Mouse (Mus musculus): Measurements from ENCODE around the gene Gfod2. TPM values are rescaled to one million over a fixed set of nuclear protein-coding genes. Genes with fewer than 3 reads are reported as not detected.

Gfod2 gene
- polyA plus RNA-seq, 1 experiment from 2014 or later, result 75.4 TPM

DNA sequence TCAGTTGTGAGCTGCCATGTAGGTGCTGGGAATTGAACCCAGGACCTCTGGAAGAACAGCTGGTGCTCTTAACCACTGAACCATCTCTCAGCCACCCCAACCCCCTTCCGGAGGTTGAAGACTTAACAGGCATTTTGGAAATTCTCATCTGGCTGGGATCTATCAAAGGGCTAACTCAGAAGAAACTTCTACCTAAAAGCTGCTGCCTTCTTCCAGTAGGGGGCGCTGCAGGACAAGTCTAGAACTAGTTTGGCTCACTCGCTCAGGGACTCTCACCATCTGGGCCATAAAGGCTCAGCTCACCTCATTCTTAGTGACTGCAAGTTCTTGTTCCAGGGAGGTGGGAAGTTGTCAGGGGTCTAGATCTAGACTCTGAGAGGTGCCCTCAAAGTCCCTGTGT lies 44.3 kb downstream of the Gfod2 start:
- ATAC-seq (ENCODE audit: low FRiP score, low TSS enrichment) (peak; percentile 25; the same call in 1 of the 2 replicates), DNase-seq (peak; percentile 92)
- H3K4me2 ChIP-seq (ENCODE audit: low read length), result no peak overlapping the region
- no peak overlapping the region for H3K4me3 ChIP-seq (replicated peaks; ENCODE audit: low read depth, low read length)
- H3K9ac ChIP-seq (replicated peaks; ENCODE audit: low read length), result no peak overlapping the region
- WGBS, result 7% methylated on average over 3 of the region's 3 CpGs
- no peaks in the 10 kb centered on the region for H3K9me3 ChIP-seq (ENCODE audit: control insufficient read depth, low read length)
- H3K36me3 ChIP-seq (ENCODE audit: control insufficient read depth, insufficient read depth, low read length), result peaks cover 16% of the 10 kb centered on the region
- no peak overlapping the region for H3K27ac ChIP-seq (replicated peaks; ENCODE audit: low read depth, low read length)
- H3K4me1 ChIP-seq (ENCODE audit: control insufficient read depth, insufficient read depth, low read length), result no peaks in the 10 kb centered on the region
- no peaks in the 10 kb centered on the region for H3K27me3 ChIP-seq (ENCODE audit: control insufficient read depth, insufficient read depth, low read length)

GRCm38 (mm10) chr8:105712286-105712685 lies 46.2 kb downstream of the Gfod2 start:
- WGBS, result 87% methylated on average over 3 of the region's 3 CpGs

GRCm38 (mm10) chr8:105709317-105709716 lies 49.1 kb downstream of the Gfod2 start:
- ATAC-seq (ENCODE audit: low FRiP score, low TSS enrichment), result no peak
- no peak overlapping the region for H3K9ac ChIP-seq (replicated peaks; ENCODE audit: low read length)
- no peak overlapping the region for H3K4me2 ChIP-seq (ENCODE audit: low read length)
- 78% methylated on average over 14 of the region's 14 CpGs for WGBS
- H3K36me3 ChIP-seq (ENCODE audit: control insufficient read depth, insufficient read depth, low read length), result peaks cover 1% of the 10 kb centered on the region; the same call in 1 of the 2 replicates
- peaks cover 12% of the 10 kb centered on the region; the same call in 1 of the 2 replicates for H3K4me1 ChIP-seq (ENCODE audit: control insufficient read depth, insufficient read depth, low read length)
- no peaks in the 10 kb centered on the region for H3K9me3 ChIP-seq (ENCODE audit: control insufficient read depth, low read length)
- no peak for DNase-seq
- H3K27me3 ChIP-seq (ENCODE audit: control insufficient read depth, insufficient read depth, low read length), result no peaks in the 10 kb centered on the region
- no peak overlapping the region for H3K4me3 ChIP-seq (replicated peaks; ENCODE audit: low read depth, low read length)
- no peak overlapping the region for H3K27ac ChIP-seq (replicated peaks; ENCODE audit: low read depth, low read length)

More at GRCm38 (mm10) chr8:105712286-105712685, 46.2 kb downstream of the Gfod2 start:
- H3K27ac ChIP-seq (replicated peaks; ENCODE audit: low read depth, low read length), result no peak overlapping the region
- no peak overlapping the region for H3K4me3 ChIP-seq (replicated peaks; ENCODE audit: low read depth, low read length)
- no peak overlapping the region for H3K4me2 ChIP-seq (ENCODE audit: low read length)
- H3K36me3 ChIP-seq (ENCODE audit: control insufficient read depth, insufficient read depth, low read length), result peaks cover 14% of the 10 kb centered on the region
- no peaks in the 10 kb centered on the region for H3K9me3 ChIP-seq (ENCODE audit: control insufficient read depth, low read length)
- no peak overlapping the region for H3K9ac ChIP-seq (replicated peaks; ENCODE audit: low read length)
- no peaks in the 10 kb centered on the region for H3K27me3 ChIP-seq (ENCODE audit: control insufficient read depth, insufficient read depth, low read length)
- no peak for ATAC-seq (ENCODE audit: low FRiP score, low TSS enrichment)
- DNase-seq, result no peak
- peaks cover 10% of the 10 kb centered on the region; the same call in 1 of the 2 replicates for H3K4me1 ChIP-seq (ENCODE audit: control insufficient read depth, insufficient read depth, low read length)

DNA sequence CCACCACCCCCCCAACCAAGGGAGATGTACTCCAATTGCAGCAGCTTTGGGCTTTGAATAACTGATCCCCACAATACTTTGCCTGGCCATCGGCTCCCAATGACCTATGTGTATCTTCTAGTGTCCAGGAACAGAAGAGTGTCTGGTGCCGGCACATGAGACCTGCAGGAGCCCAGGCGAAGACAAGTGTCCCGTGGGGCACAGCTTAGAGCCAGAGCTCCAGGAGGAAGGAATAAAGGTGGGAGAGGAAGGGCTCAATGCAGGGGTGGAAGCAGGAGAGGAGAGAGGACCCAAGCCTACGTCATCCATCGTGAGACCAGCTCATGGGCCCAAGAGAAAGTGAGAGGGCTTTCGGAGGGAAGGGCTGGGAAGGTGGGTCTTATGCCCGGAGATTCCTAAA lies 49.8 kb downstream of the Gfod2 start:
- H3K27ac ChIP-seq (replicated peaks; ENCODE audit: low read depth, low read length), result no peak overlapping the region
- ATAC-seq (ENCODE audit: low FRiP score, low TSS enrichment) (no peak), DNase-seq (no peak)
- H3K4me1 ChIP-seq (ENCODE audit: control insufficient read depth, insufficient read depth, low read length), result peaks cover 12% of the 10 kb centered on the region; the same call in 1 of the 2 replicates
- no peak overlapping the region for H3K9ac ChIP-seq (replicated peaks; ENCODE audit: low read length)
- 92% methylated on average over 8 of the region's 8 CpGs for WGBS
- H3K27me3 ChIP-seq (ENCODE audit: control insufficient read depth, insufficient read depth, low read length), result no peaks in the 10 kb centered on the region
- H3K36me3 ChIP-seq (ENCODE audit: control insufficient read depth, insufficient read depth, low read length), result peaks cover 5% of the 10 kb centered on the region; the same call in 1 of the 2 replicates
- H3K4me2 ChIP-seq (ENCODE audit: low read length), result no peak overlapping the region
- H3K9me3 ChIP-seq (ENCODE audit: control insufficient read depth, low read length), result no peaks in the 10 kb centered on the region
- H3K4me3 ChIP-seq (replicated peaks; ENCODE audit: low read depth, low read length), result no peak overlapping the region

DNA sequence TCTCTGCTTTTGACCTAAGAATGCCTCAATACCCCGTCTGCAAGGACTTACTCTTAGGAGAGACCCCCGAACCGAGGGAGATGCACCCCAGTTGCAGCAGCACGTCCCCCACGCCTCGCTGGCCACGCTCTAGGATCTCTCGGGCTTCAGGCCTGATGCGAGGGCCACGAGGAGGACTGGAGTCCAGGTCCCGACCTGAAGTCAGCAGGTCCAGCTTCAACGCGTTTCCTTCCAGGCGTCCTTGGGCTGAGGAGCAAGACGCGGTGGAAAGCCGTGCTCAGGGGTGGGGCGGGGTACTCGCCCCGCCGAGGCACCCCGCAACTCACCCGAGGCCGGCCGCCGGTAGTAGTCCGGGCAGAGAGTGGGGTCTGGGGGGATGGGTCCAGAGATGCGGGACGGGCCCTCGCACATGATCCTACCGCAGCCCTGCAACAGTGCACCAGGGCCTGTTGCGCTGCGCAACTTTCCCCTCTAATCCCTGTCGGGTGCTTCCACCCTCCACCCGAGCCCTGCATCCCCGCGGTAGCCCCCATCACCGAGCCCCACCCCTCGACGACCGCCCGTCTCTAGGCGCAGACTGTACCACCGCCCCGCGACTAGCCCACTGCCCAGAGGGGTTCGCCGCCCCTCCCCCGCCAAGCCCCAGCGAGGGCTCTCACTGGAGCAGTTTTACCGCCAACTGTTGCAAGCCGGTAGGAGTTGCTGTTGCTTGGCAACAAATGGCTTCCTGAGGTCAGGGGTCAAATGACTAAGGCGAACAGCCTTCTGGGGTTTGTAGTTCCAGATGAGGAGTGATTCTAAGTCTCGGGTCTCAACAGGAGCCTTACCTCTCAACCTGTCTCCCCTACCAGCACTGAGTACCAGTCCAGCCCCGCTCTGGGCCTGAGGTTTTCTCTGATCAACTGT lies 50.7 kb downstream of the Gfod2 start, which contains the start of the genes 4933405L10Rik and Enkd1:
4933405L10Rik (plus strand) TSS at position 158 of the 906 bp plus-strand sequence.
Enkd1 (minus strand) TSS at position 713 of the 906 bp plus-strand sequence.
- peak within 1 kb of the TSS; percentile 52 for H3K9ac ChIP-seq (replicated peaks; ENCODE audit: low read length)
- H3K27ac ChIP-seq (replicated peaks; ENCODE audit: low read depth, low read length), result no peak within 1 kb of the TSS
- peak within 1 kb of the TSS; percentile 63 for H3K4me3 ChIP-seq (replicated peaks; ENCODE audit: low read depth, low read length)
- WGBS, result 1% methylated on average over 55 of the region's 55 CpGs
- H3K4me1 ChIP-seq (ENCODE audit: control insufficient read depth, insufficient read depth, low read length), result peaks cover 12% of the 10 kb centered on the region; the same call in 1 of the 2 replicates
- H3K36me3 ChIP-seq (ENCODE audit: control insufficient read depth, insufficient read depth, low read length), result peaks cover 11% of the 10 kb centered on the region; the same call in 1 of the 2 replicates
- H3K4me2 ChIP-seq (ENCODE audit: low read length), result peak within 1 kb of the TSS; percentile 97
- peak; percentile 96 for DNase-seq
- ATAC-seq (ENCODE audit: low FRiP score, low TSS enrichment), result peak; percentile 81
- no peaks in the 10 kb centered on the region for H3K9me3 ChIP-seq (ENCODE audit: control insufficient read depth, low read length)
- no peaks in the 10 kb centered on the region for H3K27me3 ChIP-seq (ENCODE audit: control insufficient read depth, insufficient read depth, low read length)

DNA sequence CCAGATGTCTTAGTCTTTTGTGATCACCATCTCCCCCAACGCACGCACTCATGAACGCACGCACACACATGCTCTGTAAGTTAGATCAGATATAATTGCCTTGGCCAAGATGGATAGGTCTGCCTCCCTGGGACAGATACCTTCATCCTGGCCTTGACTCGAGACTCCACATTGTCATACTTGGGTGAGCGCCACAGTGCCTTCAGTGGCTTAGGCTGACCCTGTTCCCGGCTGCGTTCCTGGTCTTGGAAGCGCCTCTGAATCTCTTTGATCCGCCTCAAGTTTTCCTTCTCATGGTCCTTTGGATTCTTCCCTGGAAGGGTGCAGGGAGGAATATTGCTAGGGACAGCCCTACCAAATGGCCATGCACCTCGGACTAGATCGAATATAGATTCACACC lies 52.0 kb downstream of the Gfod2 start:
- peak overlapping the region; percentile 97 for H3K4me2 ChIP-seq (ENCODE audit: low read length)
- peaks cover 11% of the 10 kb centered on the region; the same call in 1 of the 2 replicates for H3K36me3 ChIP-seq (ENCODE audit: control insufficient read depth, insufficient read depth, low read length)
- no peak for DNase-seq
- H3K4me1 ChIP-seq (ENCODE audit: control insufficient read depth, insufficient read depth, low read length), result peaks cover 20% of the 10 kb centered on the region
- no peak overlapping the region for H3K27ac ChIP-seq (replicated peaks; ENCODE audit: low read depth, low read length)
- no peak overlapping the region for H3K9ac ChIP-seq (replicated peaks; ENCODE audit: low read length)
- WGBS, result 73% methylated on average over 12 of the region's 12 CpGs
- no peak for ATAC-seq (ENCODE audit: low FRiP score, low TSS enrichment)
- H3K4me3 ChIP-seq (replicated peaks; ENCODE audit: low read depth, low read length), result no peak overlapping the region
- no peaks in the 10 kb centered on the region for H3K9me3 ChIP-seq (ENCODE audit: control insufficient read depth, low read length)
- H3K27me3 ChIP-seq (ENCODE audit: control insufficient read depth, insufficient read depth, low read length), result no peaks in the 10 kb centered on the region

GRCm38 (mm10) chr8:105704955-105705354 lies 53.5 kb downstream of the Gfod2 start:
- no peak for DNase-seq
- Histone ChIP-seq H3K27me3 (ENCODE audit: control insufficient read depth, insufficient read depth, low read length) (no peaks in the 10 kb centered on the region), H3K9ac (replicated peaks; ENCODE audit: low read length) (no peak overlapping the region), H3K36me3 (ENCODE audit: control insufficient read depth, insufficient read depth, low read length) (peaks cover 11% of the 10 kb centered on the region; the same call in 1 of the 2 replicates), H3K9me3 (ENCODE audit: control insufficient read depth, low read length) (no peaks in the 10 kb centered on the region), H3K4me3 (replicated peaks; ENCODE audit: low read depth, low read length) (no peak overlapping the region), H3K4me1 (ENCODE audit: control insufficient read depth, insufficient read depth, low read length) (peaks cover 26% of the 10 kb centered on the region), H3K4me2 (ENCODE audit: low read length) (no peak overlapping the region), H3K27ac (replicated peaks; ENCODE audit: low read depth, low read length) (no peak overlapping the region)
- 91% methylated on average over 6 of the region's 6 CpGs for WGBS
- no peak for ATAC-seq (ENCODE audit: low FRiP score, low TSS enrichment)

GRCm38 (mm10) chr8:105704146-105704812 lies 54.2 kb downstream of the Gfod2 start:
- Histone ChIP-seq H3K4me3 (replicated peaks; ENCODE audit: low read depth, low read length) (no peak overlapping the region), H3K9ac (replicated peaks; ENCODE audit: low read length) (no peak overlapping the region), H3K27me3 (ENCODE audit: control insufficient read depth, insufficient read depth, low read length) (no peaks in the 10 kb centered on the region), H3K4me2 (ENCODE audit: low read length) (no peak overlapping the region), H3K27ac (replicated peaks; ENCODE audit: low read depth, low read length) (no peak overlapping the region), H3K36me3 (ENCODE audit: control insufficient read depth, insufficient read depth, low read length) (peaks cover 15% of the 10 kb centered on the region; the same call in 1 of the 2 replicates), H3K9me3 (ENCODE audit: control insufficient read depth, low read length) (no peaks in the 10 kb centered on the region), H3K4me1 (ENCODE audit: control insufficient read depth, insufficient read depth, low read length) (peaks cover 28% of the 10 kb centered on the region)
- WGBS, result 94% methylated on average over 34 of the region's 34 CpGs
- ATAC-seq (ENCODE audit: low FRiP score, low TSS enrichment), result no peak
- no peak for DNase-seq
